Mouse (Mus musculus): Measurements from ENCODE around the gene Zbtb4. TPM values are rescaled to one million over a fixed set of nuclear protein-coding genes. Genes with fewer than 3 reads are reported as not detected.

Gene Zbtb4
- polyA plus RNA-seq, 1 experiment from 2014 or later: 3.8 TPM

- Histone ChIP-seq H3K9me3 (ENCODE audit: control insufficient read depth, low read length) (no peaks in the 10 kb centered on the region), H3K9ac (replicated peaks; ENCODE audit: low read length) (no peak overlapping the region), H3K27ac (replicated peaks; ENCODE audit: low read depth, low read length) (no peak overlapping the region), H3K4me3 (replicated peaks; ENCODE audit: low read depth, low read length) (no peak overlapping the region), H3K27me3 (ENCODE audit: control insufficient read depth, insufficient read depth, low read length) (no peaks in the 10 kb centered on the region), H3K4me2 (ENCODE audit: low read length) (no peak overlapping the region), H3K4me1 (ENCODE audit: control insufficient read depth, insufficient read depth, low read length) (peaks cover 4% of the 10 kb centered on the region), H3K36me3 (ENCODE audit: control insufficient read depth, insufficient read depth, low read length) (peaks cover 87% of the 10 kb centered on the region)
- DNase-seq (no peak), ATAC-seq (ENCODE audit: low FRiP score, low TSS enrichment) (no peak)
- 55% methylated on average over 5 of the region's 5 CpGs for WGBS
Measured at GRCm38 (mm10) chr11:69828832-69829231, 63.1 kb downstream of the Zbtb4 start.

DNA sequence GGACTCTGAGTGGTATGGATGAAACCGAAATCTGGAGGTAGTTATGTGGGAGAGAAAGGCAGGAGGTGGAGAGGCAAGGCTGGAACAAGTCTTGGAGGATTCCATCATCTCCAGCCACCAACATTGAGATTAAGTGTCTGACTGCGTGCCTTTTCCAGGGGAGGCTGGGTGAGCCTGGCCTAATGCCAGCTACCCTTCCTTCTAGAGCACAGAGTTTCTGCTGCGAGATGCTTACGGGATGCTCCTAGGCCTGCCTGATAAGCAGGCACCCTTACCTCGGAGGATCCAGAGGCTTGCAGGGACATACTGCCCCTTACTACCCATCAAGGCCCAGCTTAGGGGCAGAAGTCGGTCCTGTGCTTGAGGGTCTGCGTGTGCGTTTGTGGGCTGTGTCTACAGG, 67.8 kb downstream of the Zbtb4 start:
- peaks cover 27% of the 10 kb centered on the region for H3K4me1 ChIP-seq (ENCODE audit: control insufficient read depth, insufficient read depth, low read length)
- no peak for DNase-seq
- H3K4me2 ChIP-seq (ENCODE audit: low read length): peak overlapping the region; percentile 99
- H3K4me3 ChIP-seq (replicated peaks; ENCODE audit: low read depth, low read length): peak overlapping the region; percentile 94
- peaks cover 41% of the 10 kb centered on the region for H3K36me3 ChIP-seq (ENCODE audit: control insufficient read depth, insufficient read depth, low read length)
- no peaks in the 10 kb centered on the region for H3K9me3 ChIP-seq (ENCODE audit: control insufficient read depth, low read length)
- ATAC-seq (ENCODE audit: low FRiP score, low TSS enrichment): no peak
- no peaks in the 10 kb centered on the region for H3K27me3 ChIP-seq (ENCODE audit: control insufficient read depth, insufficient read depth, low read length)
- peak overlapping the region; percentile 96 for H3K27ac ChIP-seq (replicated peaks; ENCODE audit: low read depth, low read length)
- WGBS: 63% methylated on average over 8 of the region's 8 CpGs
- H3K9ac ChIP-seq (replicated peaks; ENCODE audit: low read length): peak overlapping the region; percentile 95

Other genes with a start within 250 kb of the Zbtb4 start
- 4.8 and 5.7 TPM in 2 replicates for gene Dnah2, start 216.8 kb upstream of the Zbtb4 start, polyA plus RNA-seq (2014; fragmentation: Nextera tagmentation; extraction: Ambion mirVana)
- gene Efnb3, start 205.7 kb upstream of the Zbtb4 start, polyA plus RNA-seq (2014; fragmentation: Nextera tagmentation; extraction: Ambion mirVana): 40.7 and 109 TPM in 2 replicates
- 22.5 and 22.7 TPM in 2 replicates for gene Wrap53, start 185.7 kb upstream of the Zbtb4 start, polyA plus RNA-seq (2014; fragmentation: Nextera tagmentation; extraction: Ambion mirVana)
- gene Trp53, start 185.6 kb upstream of the Zbtb4 start, polyA plus RNA-seq (2014; fragmentation: Nextera tagmentation; extraction: Ambion mirVana): 66.1 and 69.2 TPM in 2 replicates
- gene Atp1b2, start 160.0 kb upstream of the Zbtb4 start, polyA plus RNA-seq (2014; fragmentation: Nextera tagmentation; extraction: Ambion mirVana): 46.5 and 46.7 TPM in 2 replicates
- gene Shbg, start 148.0 kb upstream of the Zbtb4 start, polyA plus RNA-seq (2014; fragmentation: Nextera tagmentation; extraction: Ambion mirVana): not detected in 2 replicates
- 21.6 and 22.5 TPM in 2 replicates for gene Sat2, start 143.9 kb upstream of the Zbtb4 start, polyA plus RNA-seq (2014; fragmentation: Nextera tagmentation; extraction: Ambion mirVana)
- gene Fxr2, start 132.9 kb upstream of the Zbtb4 start, polyA plus RNA-seq (2014; fragmentation: Nextera tagmentation; extraction: Ambion mirVana): 35.9 and 38.4 TPM in 2 replicates
- gene Sox15, start 110.6 kb upstream of the Zbtb4 start, polyA plus RNA-seq (2014; fragmentation: Nextera tagmentation; extraction: Ambion mirVana): not detected in 2 replicates
- gene Mpdu1, start 103.3 kb upstream of the Zbtb4 start, polyA plus RNA-seq (2014; fragmentation: Nextera tagmentation; extraction: Ambion mirVana): 64.0 and 108 TPM in 2 replicates
- gene Cd68, start 99.8 kb upstream of the Zbtb4 start, polyA plus RNA-seq (2014; fragmentation: Nextera tagmentation; extraction: Ambion mirVana): 3.7 and 7.9 TPM in 2 replicates
- gene Eif4a1, start 93.5 kb upstream of the Zbtb4 start, polyA plus RNA-seq (2014; fragmentation: Nextera tagmentation; extraction: Ambion mirVana): 707 and 863 TPM in 2 replicates
- gene Senp3, start 83.8 kb upstream of the Zbtb4 start, polyA plus RNA-seq (2014; fragmentation: Nextera tagmentation; extraction: Ambion mirVana): 93.3 and 103 TPM in 2 replicates
- gene Tnfsf13, start 80.1 kb upstream of the Zbtb4 start, polyA plus RNA-seq (2014; fragmentation: Nextera tagmentation; extraction: Ambion mirVana): 0.16 and 0.25 TPM in 2 replicates
- 1.6 and 3.0 TPM in 2 replicates for gene Tnfsf12, start 70.1 kb upstream of the Zbtb4 start, polyA plus RNA-seq (2014; fragmentation: Nextera tagmentation; extraction: Ambion mirVana)
- gene Tnfsfm13, start 69.8 kb upstream of the Zbtb4 start, polyA plus RNA-seq (2014; fragmentation: Nextera tagmentation; extraction: Ambion mirVana): 0.51 and 1.1 TPM in 2 replicates
- 20.0 and 30.7 TPM in 2 replicates for gene Polr2a, start 7.3 kb upstream of the Zbtb4 start, polyA plus RNA-seq (2014; fragmentation: Nextera tagmentation; extraction: Ambion mirVana)
- 0.14 TPM in 1 of 2 replicates, not detected in the other for gene Slc35g3, start 3.9 kb upstream of the Zbtb4 start, polyA plus RNA-seq (2014; fragmentation: Nextera tagmentation; extraction: Ambion mirVana)
- gene Chrnb1, start 30.0 kb downstream of the Zbtb4 start, polyA plus RNA-seq (2014; fragmentation: Nextera tagmentation; extraction: Ambion mirVana): 0.80 and 1.3 TPM in 2 replicates
- gene Fgf11, start 35.9 kb downstream of the Zbtb4 start, polyA plus RNA-seq (2014; fragmentation: Nextera tagmentation; extraction: Ambion mirVana): 3.2 and 3.6 TPM in 2 replicates
- 0.58 and 0.82 TPM in 2 replicates for gene Tmem102, start 39.7 kb downstream of the Zbtb4 start, polyA plus RNA-seq (2014; fragmentation: Nextera tagmentation; extraction: Ambion mirVana)
- gene Gm39566, start 49.4 kb downstream of the Zbtb4 start, polyA plus RNA-seq (2014; fragmentation: Nextera tagmentation; extraction: Ambion mirVana): not detected in 2 replicates
- not detected in 2 replicates for gene Spem2, start 52.6 kb downstream of the Zbtb4 start, polyA plus RNA-seq (2014; fragmentation: Nextera tagmentation; extraction: Ambion mirVana)
- gene Spem1, start 56.3 kb downstream of the Zbtb4 start, polyA plus RNA-seq (2014; fragmentation: Nextera tagmentation; extraction: Ambion mirVana): 0.49 and 0.85 TPM in 2 replicates
- 25.1 and 32.4 TPM in 2 replicates for gene Nlgn2, start 71.9 kb downstream of the Zbtb4 start, polyA plus RNA-seq (2014; fragmentation: Nextera tagmentation; extraction: Ambion mirVana)
- 313 and 417 TPM in 2 replicates for gene Tmem256, start 72.6 kb downstream of the Zbtb4 start, polyA plus RNA-seq (2014; fragmentation: Nextera tagmentation; extraction: Ambion mirVana)
- 41.3 and 51.9 TPM in 2 replicates for gene Plscr3, start 80.5 kb downstream of the Zbtb4 start, polyA plus RNA-seq (2014; fragmentation: Nextera tagmentation; extraction: Ambion mirVana)
- gene Tnk1, start 92.8 kb downstream of the Zbtb4 start, polyA plus RNA-seq (2014; fragmentation: Nextera tagmentation; extraction: Ambion mirVana): not detected in 2 replicates
- gene Tmem95, start 112.1 kb downstream of the Zbtb4 start, polyA plus RNA-seq (2014; fragmentation: Nextera tagmentation; extraction: Ambion mirVana): not detected in 2 replicates
- 0.74 and 1.0 TPM in 2 replicates for gene Kctd11, start 115.5 kb downstream of the Zbtb4 start, polyA plus RNA-seq (2014; fragmentation: Nextera tagmentation; extraction: Ambion mirVana)
- 0.17 and 0.30 TPM in 2 replicates for gene Acap1, start 129.6 kb downstream of the Zbtb4 start, polyA plus RNA-seq (2014; fragmentation: Nextera tagmentation; extraction: Ambion mirVana)
- gene 2810408A11Rik, start 135.1 kb downstream of the Zbtb4 start, polyA plus RNA-seq (2014; fragmentation: Nextera tagmentation; extraction: Ambion mirVana): 9.4 and 13.0 TPM in 2 replicates
- 27.5 and 29.0 TPM in 2 replicates for gene Neurl4, start 135.2 kb downstream of the Zbtb4 start, polyA plus RNA-seq (2014; fragmentation: Nextera tagmentation; extraction: Ambion mirVana)
- gene Gps2, start 148.0 kb downstream of the Zbtb4 start, polyA plus RNA-seq (2014; fragmentation: Nextera tagmentation; extraction: Ambion mirVana): 56.4 and 62.4 TPM in 2 replicates
- 1,083 and 1,099 TPM in 2 replicates for gene Eif5a, start 156.0 kb downstream of the Zbtb4 start, polyA plus RNA-seq (2014; fragmentation: Nextera tagmentation; extraction: Ambion mirVana)
- gene Ybx2, start 169.9 kb downstream of the Zbtb4 start, polyA plus RNA-seq (2014; fragmentation: Nextera tagmentation; extraction: Ambion mirVana): 4.3 and 10.4 TPM in 2 replicates
- 2.2 and 4.5 TPM in 2 replicates for gene Slc2a4, start 182.3 kb downstream of the Zbtb4 start, polyA plus RNA-seq (2014; fragmentation: Nextera tagmentation; extraction: Ambion mirVana)
- gene Cldn7, start 198.9 kb downstream of the Zbtb4 start, polyA plus RNA-seq (2014; fragmentation: Nextera tagmentation; extraction: Ambion mirVana): 0.20 TPM in 1 of 2 replicates, not detected in the other
- 24.4 and 39.0 TPM in 2 replicates for gene Ctdnep1, start 215.2 kb downstream of the Zbtb4 start, polyA plus RNA-seq (2014; fragmentation: Nextera tagmentation; extraction: Ambion mirVana)
- gene Elp5, start 216.6 kb downstream of the Zbtb4 start, polyA plus RNA-seq (2014; fragmentation: Nextera tagmentation; extraction: Ambion mirVana): 162 and 193 TPM in 2 replicates
- 616 and 626 TPM in 2 replicates for gene Gabarap, start 225.2 kb downstream of the Zbtb4 start, polyA plus RNA-seq (2014; fragmentation: Nextera tagmentation; extraction: Ambion mirVana)
- 41.3 and 48.9 TPM in 2 replicates for gene Phf23, start 229.9 kb downstream of the Zbtb4 start, polyA plus RNA-seq (2014; fragmentation: Nextera tagmentation; extraction: Ambion mirVana)
- gene Dvl2, start 234.7 kb downstream of the Zbtb4 start, polyA plus RNA-seq (2014; fragmentation: Nextera tagmentation; extraction: Ambion mirVana): 22.9 and 23.0 TPM in 2 replicates
- 43.2 and 49.6 TPM in 2 replicates for gene Acadvl, start 249.5 kb downstream of the Zbtb4 start, polyA plus RNA-seq (2014; fragmentation: Nextera tagmentation; extraction: Ambion mirVana)